Mouse (Mus musculus) neural tube, postnatal 0 days (tissue): Measurements from ENCODE around the gene Olfr1234. TPM values are rescaled to one million over a fixed set of nuclear protein-coding genes. Genes with fewer than 3 reads are reported as not detected.

ENCODE experiments used
- polyA plus RNA-seq: library from polyadenylated mRNA; unstranded; fragments of >200 nt; fragmentation: Nextera tagmentation; extraction: Ambion mirVana; gene quantifications from 2 replicates; pipeline ENCODE4 v1.2.1, GENCODE M21; 2015

Gene Olfr1234
- not detected in 2 replicates for polyA plus RNA-seq

GRCm38 (mm10) chr2:89364765-89365164 is at the start of gene Olfr1234:
Olfr1234 (minus strand) TSS chr2:89364865.

DNA sequence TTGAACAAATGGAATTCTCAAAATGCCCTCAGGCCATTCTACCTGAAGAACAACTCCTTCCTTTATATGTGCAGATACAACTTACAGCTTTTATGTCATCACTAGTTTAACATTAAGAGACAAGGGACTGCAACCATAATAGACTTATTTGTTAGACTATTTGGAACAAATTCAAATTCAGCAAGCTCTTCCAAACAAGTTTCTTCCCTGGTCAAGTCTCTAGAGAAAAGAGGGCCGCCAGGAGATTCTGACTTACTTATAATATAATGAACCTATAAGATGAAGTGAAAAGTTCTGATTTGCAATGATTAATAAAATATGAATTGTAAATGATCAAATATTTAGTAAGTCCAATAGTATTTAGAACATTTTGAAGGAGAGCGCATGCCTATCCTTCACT is 44.9 kb upstream of the Olfr1234 start, which contains the start of gene Olfr1238:
Gene Olfr1238, minus strand, starts transcription at position 101 of the 400 bp plus-strand sequence.

DNA sequence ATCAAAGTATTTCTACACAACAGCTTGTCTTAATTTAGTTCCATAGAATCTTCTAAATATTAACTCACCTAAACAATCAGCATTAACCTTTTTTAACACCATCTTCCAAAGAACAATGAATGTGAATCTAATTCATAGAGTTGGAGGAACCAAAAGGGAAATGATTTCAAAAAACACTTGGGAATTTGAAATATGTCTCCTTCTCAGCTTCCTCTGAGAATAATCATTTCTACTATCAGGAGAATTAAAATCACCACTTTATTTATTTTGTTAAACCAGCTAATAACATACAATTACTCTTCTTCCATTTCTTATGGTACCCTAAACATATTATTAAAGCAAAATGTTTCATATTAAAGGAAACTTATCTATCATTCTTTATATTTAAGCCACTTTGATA is 22.4 kb downstream of the Olfr1234 start, which contains the start of gene Olfr1233:
Gene Olfr1233, minus strand, starts transcription at position 101 of the 400 bp plus-strand sequence.

GRCm38 (mm10) chr2:89329575-89329974 is 35.1 kb downstream of the Olfr1234 start, which contains the start of gene Olfr1232:
Olfr1232 (minus strand) TSS chr2:89329675.

Other genes starting within 250 kb of the Olfr1234 start
- not detected in 2 replicates for gene Olfr1221, start 247.6 kb downstream of the Olfr1234 start, polyA plus RNA-seq
- gene Olfr1222, start 231.8 kb downstream of the Olfr1234 start, polyA plus RNA-seq, result not detected in 2 replicates
- not detected in 2 replicates for gene Olfr1223, start 213.3 kb downstream of the Olfr1234 start, polyA plus RNA-seq
- not detected in 2 replicates for gene Olfr1224-ps1, start 200.8 kb downstream of the Olfr1234 start, polyA plus RNA-seq
- not detected in 2 replicates for gene Olfr1225, start 190.2 kb downstream of the Olfr1234 start, polyA plus RNA-seq
- not detected in 2 replicates for gene Olfr1226, start 164.8 kb downstream of the Olfr1234 start, polyA plus RNA-seq
- gene Olfr1228, start 110.8 kb downstream of the Olfr1234 start, polyA plus RNA-seq, result not detected in 2 replicates
- not detected in 2 replicates for gene Olfr1229, start 76.9 kb downstream of the Olfr1234 start, polyA plus RNA-seq
- not detected in 2 replicates for gene Olfr1230, start 67.6 kb downstream of the Olfr1234 start, polyA plus RNA-seq
- not detected in 2 replicates for gene Olfr1231, start 57.8 kb downstream of the Olfr1234 start, polyA plus RNA-seq
- not detected in 2 replicates for gene Olfr1232, start 35.2 kb downstream of the Olfr1234 start, polyA plus RNA-seq
- gene Olfr1233, start 22.5 kb downstream of the Olfr1234 start, polyA plus RNA-seq, result not detected in 2 replicates
- not detected in 2 replicates for gene Olfr1238, start 44.8 kb upstream of the Olfr1234 start, polyA plus RNA-seq
- not detected in 2 replicates for gene Olfr1239, start 55.5 kb upstream of the Olfr1234 start, polyA plus RNA-seq
- not detected in 2 replicates for gene Olfr1240, start 78.1 kb upstream of the Olfr1234 start, polyA plus RNA-seq
- not detected in 2 replicates for gene Olfr1241, start 122.3 kb upstream of the Olfr1234 start, polyA plus RNA-seq
- not detected in 2 replicates for gene Olfr1242, start 133.5 kb upstream of the Olfr1234 start, polyA plus RNA-seq
- not detected in 2 replicates for gene Olfr1243, start 166.6 kb upstream of the Olfr1234 start, polyA plus RNA-seq
- not detected in 2 replicates for gene Olfr1245, start 213.6 kb upstream of the Olfr1234 start, polyA plus RNA-seq
- gene Olfr1246, start 228.3 kb upstream of the Olfr1234 start, polyA plus RNA-seq, result not detected in 2 replicates
- not detected in 2 replicates for gene Olfr1247, start 249.3 kb upstream of the Olfr1234 start, polyA plus RNA-seq